Mouse (Mus musculus) MEL (cell line): ENCODE results near the gene H2-Oa. TPM values are rescaled to one million over a fixed set of nuclear protein-coding genes. Genes with fewer than 3 reads are reported as not detected.

Experiments
- DNase-seq: peaks from one replicate; pipeline ENCODE4 v3.0.0; 2011; ENCODE audit warnings: low read depth, low spot score
- H3K27ac ChIP-seq: 2 replicates; pipeline ENCODE4 v1.5.1; 2012; ENCODE audit warnings: low read depth, mild to moderate bottlenecking, control low read depth, low read length, moderate library complexity; ENCODE audit not compliant: control insufficient read depth
- H3K27me3 ChIP-seq, 2 experiments: fragments of 150-350 bp in 1 of 2; sonication (generic) in 1 of 2; 2 replicates each; pipeline ENCODE4 v1.6.1; 2012; ENCODE audit warnings: low read length in 2 of 2, mild to moderate bottlenecking in 2 of 2, improper control_type of control experiment in 1 of 2, moderate library complexity in 1 of 2; ENCODE audit not compliant: insufficient read depth in 2 of 2, control insufficient read depth in 1 of 2
- H3K36me3 ChIP-seq, 2 experiments: 2 replicates each; pipeline ENCODE4 v1.6.1; 2012 to 2014; ENCODE audit warnings: low read length in 2 of 2, improper control_type of control experiment in 1 of 2, inconsistent platforms in 1 of 2, mild to moderate bottlenecking in 1 of 2; ENCODE audit not compliant: insufficient read depth in 2 of 2, control insufficient read depth in 1 of 2
- H3K4me1 ChIP-seq, 2 experiments: fragments of 150-350 bp in 1 of 2; sonication (generic) in 1 of 2; 2 replicates each; pipeline ENCODE4 v1.6.1; 2012; ENCODE audit warnings: low read length in 2 of 2, improper control_type of control experiment in 1 of 2, mild to moderate bottlenecking in 1 of 2; ENCODE audit not compliant: insufficient read depth in 2 of 2, control insufficient read depth in 1 of 2
- H3K4me3 ChIP-seq, 2 experiments: fragments of 150-350 bp in 1 of 2; sonication (generic) in 1 of 2; 2 replicates each; pipeline ENCODE4 v1.5.1; 2012; ENCODE audit warnings: low read depth in 2 of 2, low read length in 2 of 2, mild to moderate bottlenecking in 2 of 2, moderate library complexity in 2 of 2, control low read depth in 1 of 2, improper control_type of control experiment in 1 of 2; ENCODE audit not compliant: control insufficient read depth in 1 of 2, insufficient read depth in 1 of 2
- H3K79me2 ChIP-seq: 2 replicates; pipeline ENCODE4 v1.6.1; 2012; ENCODE audit warnings: mild to moderate bottlenecking, low read length, moderate library complexity; ENCODE audit not compliant: control insufficient read depth, poor library complexity, insufficient read depth
- H3K9ac ChIP-seq: 2 replicates; pipeline ENCODE4 v1.6.1; 2012; ENCODE audit warnings: low read depth, mild to moderate bottlenecking, control low read depth, low read length, moderate library complexity; ENCODE audit not compliant: control insufficient read depth, poor library complexity, severe bottlenecking
- H3K9me3 ChIP-seq: fragments of 150-350 bp; sonication (generic); replicated peaks from 2 replicates; pipeline ENCODE4 v1.6.1; 2012; ENCODE audit warnings: mild to moderate bottlenecking, low read length, improper control_type of control experiment, moderate library complexity; ENCODE audit not compliant: insufficient read depth
- CHD1 ChIP-seq: IDR thresholded peaks from 2 replicates; pipeline ENCODE4 v1.6.1; 2012; ENCODE audit warnings: low read depth, mild to moderate bottlenecking, inconsistent platforms, low read length, improper control_type of control experiment
- E2F4 ChIP-seq: IDR thresholded peaks from 2 replicates; pipeline ENCODE4 v1.6.1; 2011; ENCODE audit warnings: low read depth, low read length, improper control_type of control experiment, borderline replicate concordance
- ELF1 ChIP-seq: IDR thresholded peaks from 2 replicates; pipeline ENCODE4 v1.6.1; 2014; ENCODE audit warnings: low read depth, mild to moderate bottlenecking, inconsistent platforms, low read length, improper control_type of control experiment, moderate library complexity
- EP300 ChIP-seq, 2 experiments: IDR thresholded peaks; 2 replicates each; pipeline ENCODE4 v1.6.1; 2011; ENCODE audit warnings: improper control_type of control experiment in 2 of 2, low read length in 2 of 2, low read depth in 1 of 2, mild to moderate bottlenecking in 1 of 2
- ETS1 ChIP-seq: IDR thresholded peaks from 2 replicates; pipeline ENCODE4 v1.6.1; 2012; ENCODE audit warnings: low read depth, mild to moderate bottlenecking, inconsistent platforms, low read length, improper control_type of control experiment, moderate library complexity
- GABPA ChIP-seq: IDR thresholded peaks from 2 replicates; pipeline ENCODE4 v1.6.1; 2012; ENCODE audit warnings: low read depth, mild to moderate bottlenecking, inconsistent platforms, low read length, improper control_type of control experiment, moderate library complexity
- GATA1 ChIP-seq: IDR thresholded peaks from 2 replicates; pipeline ENCODE4 v1.6.1; 2011; ENCODE audit warnings: low read depth, low read length, improper control_type of control experiment
- HCFC1 ChIP-seq: IDR thresholded peaks from 2 replicates; pipeline ENCODE4 v1.6.1; 2012; ENCODE audit warnings: low read depth, mild to moderate bottlenecking, inconsistent platforms, low read length, improper control_type of control experiment, moderate library complexity
- MAFK ChIP-seq: IDR thresholded peaks from 2 replicates; pipeline ENCODE4 v1.6.1; 2011; ENCODE audit warnings: low read depth, mild to moderate bottlenecking, low read length, improper control_type of control experiment, borderline replicate concordance
- MAX ChIP-seq: IDR thresholded peaks from 2 replicates; pipeline ENCODE4 v1.6.1; 2011; ENCODE audit warnings: low read length, improper control_type of control experiment
- MXI1 ChIP-seq: IDR thresholded peaks from 2 replicates; pipeline ENCODE4 v1.6.1; 2011; ENCODE audit warnings: mild to moderate bottlenecking, low read depth, low read length, improper control_type of control experiment
- MYB ChIP-seq: IDR thresholded peaks from 2 replicates; pipeline ENCODE4 v1.6.1; 2011; ENCODE audit warnings: mild to moderate bottlenecking, low read depth, low read length, improper control_type of control experiment
- NELFE ChIP-seq: IDR thresholded peaks from 2 replicates; pipeline ENCODE4 v1.6.1; 2011; ENCODE audit warnings: low read depth, low read length, improper control_type of control experiment
- NRF1 ChIP-seq: IDR thresholded peaks from 2 replicates; pipeline ENCODE4 v1.6.1; 2014; ENCODE audit warnings: low read depth, mild to moderate bottlenecking, inconsistent platforms, low read length, improper control_type of control experiment, moderate library complexity; ENCODE audit not compliant: poor library complexity, insufficient read depth, severe bottlenecking
- POLR2A ChIP-seq, 2 experiments: IDR thresholded peaks; 2 replicates each; pipeline ENCODE4 v1.6.1; 2011 to 2012; ENCODE audit warnings: low read length in 2 of 2, mild to moderate bottlenecking in 2 of 2, control low read depth in 1 of 2, improper control_type of control experiment in 1 of 2, low read depth in 1 of 2, moderate library complexity in 1 of 2; ENCODE audit not compliant: control insufficient read depth in 1 of 2, insufficient read depth in 1 of 2, poor library complexity in 1 of 2
- POLR2AphosphoS2 ChIP-seq: IDR thresholded peaks from 2 replicates; pipeline ENCODE4 v1.6.1; 2011; ENCODE audit warnings: low read length, improper control_type of control experiment
- RCOR1 ChIP-seq: IDR thresholded peaks from 2 replicates; pipeline ENCODE4 v1.6.1; 2012; ENCODE audit warnings: low read depth, mild to moderate bottlenecking, inconsistent platforms, low read length, improper control_type of control experiment
- SIN3A ChIP-seq: IDR thresholded peaks from 2 replicates; pipeline ENCODE4 v1.6.1; 2012; ENCODE audit warnings: low read length, improper control_type of control experiment, inconsistent platforms
- SMC3 ChIP-seq: IDR thresholded peaks from 2 replicates; pipeline ENCODE4 v1.6.1; 2011; ENCODE audit warnings: low read depth, low read length, improper control_type of control experiment
- TAL1 ChIP-seq: IDR thresholded peaks from 2 replicates; pipeline ENCODE4 v1.6.1; 2012; ENCODE audit warnings: mild to moderate bottlenecking, inconsistent platforms, low read length, moderate library complexity, mixed read lengths
- TBP ChIP-seq: IDR thresholded peaks from 2 replicates; pipeline ENCODE4 v1.8.0; 2011; ENCODE audit warnings: low read depth, low read length, improper control_type of control experiment
- UBTF ChIP-seq: IDR thresholded peaks from 2 replicates; pipeline ENCODE4 v1.6.1; 2012; ENCODE audit warnings: low read depth, mild to moderate bottlenecking, inconsistent platforms, low read length, improper control_type of control experiment, moderate library complexity, borderline replicate concordance; ENCODE audit not compliant: insufficient read depth
- USF1 ChIP-seq: IDR thresholded peaks from 2 replicates; pipeline ENCODE4 v1.6.1; 2014; ENCODE audit warnings: low read depth, mild to moderate bottlenecking, inconsistent platforms, low read length, improper control_type of control experiment, moderate library complexity
- USF2 ChIP-seq, 2 experiments: IDR thresholded peaks; 2 replicates each; pipeline ENCODE4 v1.6.1; 2011 to 2012; ENCODE audit warnings: improper control_type of control experiment in 2 of 2, low read length in 2 of 2, borderline replicate concordance in 1 of 2, inconsistent platforms in 1 of 2, low read depth in 1 of 2, mild to moderate bottlenecking in 1 of 2; ENCODE audit not compliant: insufficient read depth in 1 of 2
- ZMIZ1 ChIP-seq: IDR thresholded peaks from 2 replicates; pipeline ENCODE4 v1.6.1; 2012; ENCODE audit warnings: low read depth, mild to moderate bottlenecking, inconsistent platforms, low read length, improper control_type of control experiment, moderate library complexity
- polyA plus RNA-seq, 2 experiments: library from polyadenylated mRNA; stranded (reverse) in 1 of 2; unstranded in 1 of 2; fragments of >175 nt in 1 of 2; fragments of >200 nt in 1 of 2; gene quantifications; 2 replicates each; pipeline versions ENCODE4 v1.2.1 to v1.2.4; 2012; ENCODE audit warnings: low replicate concordance in 2 of 2, low read depth in 1 of 2; ENCODE audit not compliant: insufficient read length in 2 of 2, insufficient read depth in 1 of 2, missing spikeins in 1 of 2
- total RNA-seq: library from RNA; depleted of rRNA; stranded (reverse); fragments of 300-350 nt; gene quantifications from 2 replicates; pipeline ENCODE4 v1.2.3, GENCODE M21; 2012

The H2-Oa gene
- total and polyA plus RNA-seq, 3 experiments = 2.2 to 3.9 TPM; not detected in 1

- Histone ChIP-seq H3K9me3 (no peaks in the 10 kb centered on the region), H3K27ac (no peak overlapping the region), H3K79me2 (peaks cover 8% of the 10 kb centered on the region), H3K36me3 (peaks cover 7 to 26% of the 10 kb centered on the region in 2 experiments), H3K4me3 (no peak overlapping the region), H3K27me3 (no peaks in the 10 kb centered on the region), H3K4me1 (no peaks in the 10 kb centered on the region), H3K9ac (no peak overlapping the region)
- DNase-seq = no peak
- TF ChIP-seq EP300 (IDR thresholded peaks at IDR 0.05; ENCODE audit: low read depth in 1 of 2, low read length in 2 of 2) (no peak), POLR2AphosphoS2 (peak; percentile 19; the same call in 1 of the 2 replicates)
These were observed 18.2 kb downstream of the H2-Oa start for GRCm38 (mm10) chr17:34110309-34110708.

- H3K79me2 ChIP-seq = peaks cover 44% of the 10 kb centered on the region
- H3K27ac ChIP-seq = no peak overlapping the region
- H3K4me3 ChIP-seq = no peak overlapping the region
- H3K9ac ChIP-seq = no peak overlapping the region
- no peaks in the 10 kb centered on the region for H3K27me3 ChIP-seq
- DNase-seq = no peak
- TF ChIP-seq USF1 = no peak
- TF ChIP-seq NRF1 = no peak
- no peak for TF ChIP-seq E2F4
- no peak for TF ChIP-seq UBTF
- no peak for TF ChIP-seq MAFK
- TF ChIP-seq MYB = no peak
- TF ChIP-seq NELFE = no peak
- no peak for TF ChIP-seq RCOR1
- TF ChIP-seq SIN3A = no peak
- 0 out of 4 replicates have a peak, but pooled peaks of 1 of the 2 experiments have one; percentile 37 for TF ChIP-seq POLR2A (IDR thresholded peaks at IDR 0.05; ENCODE audit: control insufficient read depth in 1 of 2, insufficient read depth in 1 of 2, low read depth in 1 of 2, low read length in 2 of 2, poor library complexity in 1 of 2)
- no peak for TF ChIP-seq MAX
- 0 out of 2 replicates have a peak, but pooled peaks have one; percentile 34 for TF ChIP-seq POLR2AphosphoS2
- no peaks in the 10 kb centered on the region for H3K9me3 ChIP-seq
- H3K36me3 ChIP-seq = peaks cover 22 to 45% of the 10 kb centered on the region in 2 experiments
- H3K4me1 ChIP-seq = no peaks in the 10 kb centered on the region; a peak in 1 of 4 replicates
These were observed 22.0 kb downstream of the H2-Oa start for GRCm38 (mm10) chr17:34114114-34114513.

GRCm38 (mm10) chr17:34116736-34117370 lies 24.7 kb downstream of the H2-Oa start:
- H3K27ac ChIP-seq = peak overlapping the region; percentile 7; the same call in 1 of the 2 replicates
- no peaks in the 10 kb centered on the region for H3K9me3 ChIP-seq
- peaks cover 69% of the 10 kb centered on the region for H3K79me2 ChIP-seq
- peak overlapping the region; percentile 59 to 98 for H3K4me3 ChIP-seq
- DNase-seq = peak; percentile 71
- H3K9ac ChIP-seq = peak overlapping the region; percentile 95
- H3K36me3 ChIP-seq = peaks cover 22 to 43% of the 10 kb centered on the region in 2 experiments
- H3K27me3 ChIP-seq = no peaks in the 10 kb centered on the region
- no peaks in the 10 kb centered on the region; a peak in 1 of 4 replicates for H3K4me1 ChIP-seq
- TF ChIP-seq USF2 (IDR thresholded peaks at IDR 0.05; ENCODE audit: borderline replicate concordance in 1 of 2, insufficient read depth in 1 of 2, low read depth in 1 of 2, low read length in 2 of 2) (no peak), TAL1 (no peak), SIN3A (no peak), HCFC1 (no peak), ZMIZ1 (no peak), ETS1 (0 out of 2 replicates have a peak, but pooled peaks have one; percentile 6), GABPA (no peak), POLR2A (IDR thresholded peaks at IDR 0.05; ENCODE audit: control insufficient read depth in 1 of 2, insufficient read depth in 1 of 2, low read depth in 1 of 2, low read length in 2 of 2, poor library complexity in 1 of 2) (peak in 1 of 2 experiments; percentile 16; a peak in 1 of 4 replicates), MAX (peak; percentile 26; the same call in 1 of the 2 replicates), CHD1 (peak; percentile 95), GATA1 (no peak), SMC3 (peak; percentile 14; the same call in 1 of the 2 replicates), ELF1 (no peak), MXI1 (peak; percentile 43; the same call in 1 of the 2 replicates), TBP (no peak)
